Mouse (Mus musculus) MEL (cell line): ENCODE measurements around the gene Tomm20. TPM values are rescaled to one million over a fixed set of nuclear protein-coding genes. Genes with fewer than 3 reads are reported as not detected.

Source experiments
- DNase-seq: peaks from one replicate; pipeline ENCODE4 v3.0.0; 2011; ENCODE audit warnings: low read depth, low spot score
- H3K27ac ChIP-seq: 2 replicates; pipeline ENCODE4 v1.5.1; 2012; ENCODE audit warnings: low read depth, mild to moderate bottlenecking, control low read depth, low read length, moderate library complexity; ENCODE audit not compliant: control insufficient read depth
- H3K27me3 ChIP-seq, 2 experiments: fragments of 150-350 bp in 1 of 2; sonication (generic) in 1 of 2; 2 replicates each; pipeline ENCODE4 v1.6.1; 2012; ENCODE audit warnings: low read length in 2 of 2, mild to moderate bottlenecking in 2 of 2, improper control_type of control experiment in 1 of 2, moderate library complexity in 1 of 2; ENCODE audit not compliant: insufficient read depth in 2 of 2, control insufficient read depth in 1 of 2
- H3K36me3 ChIP-seq, 2 experiments: 2 replicates each; pipeline ENCODE4 v1.6.1; 2012 to 2014; ENCODE audit warnings: low read length in 2 of 2, improper control_type of control experiment in 1 of 2, inconsistent platforms in 1 of 2, mild to moderate bottlenecking in 1 of 2; ENCODE audit not compliant: insufficient read depth in 2 of 2, control insufficient read depth in 1 of 2
- H3K4me1 ChIP-seq, 2 experiments: fragments of 150-350 bp in 1 of 2; sonication (generic) in 1 of 2; 2 replicates each; pipeline ENCODE4 v1.6.1; 2012; ENCODE audit warnings: low read length in 2 of 2, improper control_type of control experiment in 1 of 2, mild to moderate bottlenecking in 1 of 2; ENCODE audit not compliant: insufficient read depth in 2 of 2, control insufficient read depth in 1 of 2
- H3K4me3 ChIP-seq, 2 experiments: fragments of 150-350 bp in 1 of 2; sonication (generic) in 1 of 2; 2 replicates each; pipeline ENCODE4 v1.5.1; 2012; ENCODE audit warnings: low read depth in 2 of 2, low read length in 2 of 2, mild to moderate bottlenecking in 2 of 2, moderate library complexity in 2 of 2, control low read depth in 1 of 2, improper control_type of control experiment in 1 of 2; ENCODE audit not compliant: control insufficient read depth in 1 of 2, insufficient read depth in 1 of 2
- H3K79me2 ChIP-seq: 2 replicates; pipeline ENCODE4 v1.6.1; 2012; ENCODE audit warnings: mild to moderate bottlenecking, low read length, moderate library complexity; ENCODE audit not compliant: control insufficient read depth, poor library complexity, insufficient read depth
- H3K9ac ChIP-seq: 2 replicates; pipeline ENCODE4 v1.6.1; 2012; ENCODE audit warnings: low read depth, mild to moderate bottlenecking, control low read depth, low read length, moderate library complexity; ENCODE audit not compliant: control insufficient read depth, poor library complexity, severe bottlenecking
- H3K9me3 ChIP-seq: fragments of 150-350 bp; sonication (generic); replicated peaks from 2 replicates; pipeline ENCODE4 v1.6.1; 2012; ENCODE audit warnings: mild to moderate bottlenecking, low read length, improper control_type of control experiment, moderate library complexity; ENCODE audit not compliant: insufficient read depth
- BHLHE40 ChIP-seq: IDR thresholded peaks from 2 replicates; pipeline ENCODE4 v1.6.1; 2012; ENCODE audit warnings: low read depth, mild to moderate bottlenecking, inconsistent platforms, low read length, improper control_type of control experiment, borderline replicate concordance
- CTCF ChIP-seq, 3 experiments: IDR thresholded peaks in 2 of 3; conservative IDR thresholded peaks in 1 of 3; 2 replicates each; pipeline ENCODE4 v1.5.1; 2011 to 2012; ENCODE audit warnings: low read length in 3 of 3, low read depth in 2 of 3, mild to moderate bottlenecking in 2 of 3, improper control_type of control experiment in 1 of 3, inconsistent platforms in 1 of 3, mixed read lengths in 1 of 3, moderate library complexity in 1 of 3; ENCODE audit not compliant: control insufficient read depth in 1 of 3, insufficient read depth in 1 of 3, poor library complexity in 1 of 3, severe bottlenecking in 1 of 3
- ELF1 ChIP-seq: IDR thresholded peaks from 2 replicates; pipeline ENCODE4 v1.6.1; 2014; ENCODE audit warnings: low read depth, mild to moderate bottlenecking, inconsistent platforms, low read length, improper control_type of control experiment, moderate library complexity
- ETS1 ChIP-seq: IDR thresholded peaks from 2 replicates; pipeline ENCODE4 v1.6.1; 2012; ENCODE audit warnings: low read depth, mild to moderate bottlenecking, inconsistent platforms, low read length, improper control_type of control experiment, moderate library complexity
- GABPA ChIP-seq: IDR thresholded peaks from 2 replicates; pipeline ENCODE4 v1.6.1; 2012; ENCODE audit warnings: low read depth, mild to moderate bottlenecking, inconsistent platforms, low read length, improper control_type of control experiment, moderate library complexity
- JUND ChIP-seq: IDR thresholded peaks from 2 replicates; pipeline ENCODE4 v1.6.1; 2011; ENCODE audit warnings: low read depth, mild to moderate bottlenecking, improper control_type of control experiment, low read length
- KAT2A ChIP-seq: conservative IDR thresholded peaks from 2 replicates; pipeline ENCODE4 v1.6.1; 2012; ENCODE audit warnings: low read depth, low read length, improper control_type of control experiment, inconsistent platforms
- MAFK ChIP-seq: IDR thresholded peaks from 2 replicates; pipeline ENCODE4 v1.6.1; 2011; ENCODE audit warnings: low read depth, mild to moderate bottlenecking, low read length, improper control_type of control experiment, borderline replicate concordance
- MAX ChIP-seq: IDR thresholded peaks from 2 replicates; pipeline ENCODE4 v1.6.1; 2011; ENCODE audit warnings: low read length, improper control_type of control experiment
- MAZ ChIP-seq: IDR thresholded peaks from 2 replicates; pipeline ENCODE4 v1.6.1; 2012; ENCODE audit warnings: low read depth, mild to moderate bottlenecking, inconsistent platforms, low read length, improper control_type of control experiment
- MEF2A ChIP-seq: IDR thresholded peaks from 2 replicates; pipeline ENCODE4 v1.6.1; 2014; ENCODE audit warnings: low read depth, mild to moderate bottlenecking, inconsistent platforms, low read length, improper control_type of control experiment; ENCODE audit not compliant: poor library complexity, insufficient replicate concordance, severe bottlenecking; ENCODE audit errors: extremely low read depth
- MYB ChIP-seq: IDR thresholded peaks from 2 replicates; pipeline ENCODE4 v1.6.1; 2011; ENCODE audit warnings: mild to moderate bottlenecking, low read depth, low read length, improper control_type of control experiment
- NELFE ChIP-seq: IDR thresholded peaks from 2 replicates; pipeline ENCODE4 v1.6.1; 2011; ENCODE audit warnings: low read depth, low read length, improper control_type of control experiment
- POLR2A ChIP-seq, 2 experiments: IDR thresholded peaks; 2 replicates each; pipeline ENCODE4 v1.6.1; 2011 to 2012; ENCODE audit warnings: low read length in 2 of 2, mild to moderate bottlenecking in 2 of 2, control low read depth in 1 of 2, improper control_type of control experiment in 1 of 2, low read depth in 1 of 2, moderate library complexity in 1 of 2; ENCODE audit not compliant: control insufficient read depth in 1 of 2, insufficient read depth in 1 of 2, poor library complexity in 1 of 2
- POLR2AphosphoS2 ChIP-seq: IDR thresholded peaks from 2 replicates; pipeline ENCODE4 v1.6.1; 2011; ENCODE audit warnings: low read length, improper control_type of control experiment
- RAD21 ChIP-seq: IDR thresholded peaks from 2 replicates; pipeline ENCODE4 v1.6.1; 2011; ENCODE audit warnings: mild to moderate bottlenecking, low read depth, low read length, improper control_type of control experiment
- SIN3A ChIP-seq: IDR thresholded peaks from 2 replicates; pipeline ENCODE4 v1.6.1; 2012; ENCODE audit warnings: low read length, improper control_type of control experiment, inconsistent platforms
- SMC3 ChIP-seq: IDR thresholded peaks from 2 replicates; pipeline ENCODE4 v1.6.1; 2011; ENCODE audit warnings: low read depth, low read length, improper control_type of control experiment
- TAL1 ChIP-seq: IDR thresholded peaks from 2 replicates; pipeline ENCODE4 v1.6.1; 2012; ENCODE audit warnings: mild to moderate bottlenecking, inconsistent platforms, low read length, moderate library complexity, mixed read lengths
- TCF12 ChIP-seq: IDR thresholded peaks from 2 replicates; pipeline ENCODE4 v1.6.1; 2014; ENCODE audit warnings: low read depth, mild to moderate bottlenecking, inconsistent platforms, low read length, improper control_type of control experiment, moderate library complexity
- UBTF ChIP-seq: IDR thresholded peaks from 2 replicates; pipeline ENCODE4 v1.6.1; 2012; ENCODE audit warnings: low read depth, mild to moderate bottlenecking, inconsistent platforms, low read length, improper control_type of control experiment, moderate library complexity, borderline replicate concordance; ENCODE audit not compliant: insufficient read depth
- ZC3H11A ChIP-seq: IDR thresholded peaks from 2 replicates; pipeline ENCODE4 v1.6.1; 2012; ENCODE audit warnings: low read depth, mild to moderate bottlenecking, inconsistent platforms, low read length, improper control_type of control experiment
- ZMIZ1 ChIP-seq: IDR thresholded peaks from 2 replicates; pipeline ENCODE4 v1.6.1; 2012; ENCODE audit warnings: low read depth, mild to moderate bottlenecking, inconsistent platforms, low read length, improper control_type of control experiment, moderate library complexity
- polyA plus RNA-seq, 2 experiments: library from polyadenylated mRNA; stranded (reverse) in 1 of 2; unstranded in 1 of 2; fragments of >175 nt in 1 of 2; fragments of >200 nt in 1 of 2; gene quantifications; 2 replicates each; pipeline versions ENCODE4 v1.2.1 to v1.2.4; 2012; ENCODE audit warnings: low replicate concordance in 2 of 2, low read depth in 1 of 2; ENCODE audit not compliant: insufficient read length in 2 of 2, insufficient read depth in 1 of 2, missing spikeins in 1 of 2
- total RNA-seq: library from RNA; depleted of rRNA; stranded (reverse); fragments of 300-350 nt; gene quantifications from 2 replicates; pipeline ENCODE4 v1.2.3, GENCODE M21; 2012

The Tomm20 gene
- total and polyA plus RNA-seq, 3 experiments, result 676 to 886 TPM; not detected in 1

DNA sequence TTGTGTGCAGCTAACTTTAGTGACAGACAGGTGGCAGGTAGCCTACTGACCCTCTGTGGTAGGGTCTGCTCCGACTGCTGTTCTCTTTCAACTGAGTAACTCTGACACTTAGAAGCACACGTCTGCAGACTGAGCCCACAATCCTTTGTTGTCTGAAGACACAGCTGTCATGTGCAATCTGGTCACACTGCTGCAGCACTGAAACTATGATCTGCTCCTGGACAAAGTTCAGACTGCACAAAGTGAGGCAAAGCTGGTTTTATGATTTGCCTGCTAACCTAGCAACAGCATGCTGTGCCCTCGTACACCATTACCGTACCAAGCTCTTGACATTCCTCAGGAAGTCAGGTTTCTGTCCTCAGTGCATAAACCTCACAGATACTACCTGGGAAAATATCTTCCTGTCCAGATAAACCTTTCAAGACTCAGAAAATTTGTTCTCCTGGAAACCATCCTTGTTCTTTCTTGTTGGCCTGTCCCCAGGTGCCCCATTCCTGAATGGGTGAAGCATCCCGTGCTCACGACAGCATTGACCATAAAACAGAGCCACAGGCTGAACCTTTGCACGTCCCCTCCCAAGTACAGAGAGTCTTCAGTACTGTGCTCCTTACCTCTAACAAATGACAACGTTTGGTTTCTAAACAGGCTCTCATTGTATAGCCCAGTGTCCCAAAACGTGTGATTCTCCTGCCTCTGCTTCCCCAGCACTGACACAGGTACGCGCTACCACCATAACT lies 6.4 kb upstream of the Tomm20 start:
- peaks cover 0 to 17% of the 10 kb centered on the region in 2 experiments; a peak in 2 of 4 replicates for H3K36me3 ChIP-seq
- H3K9me3 ChIP-seq, result no peaks in the 10 kb centered on the region
- no peaks in the 10 kb centered on the region for H3K27me3 ChIP-seq
- no peak for TF ChIP-seq RAD21
- TF ChIP-seq MYB, result no peak
- no peak for TF ChIP-seq BHLHE40
- TF ChIP-seq ELF1, result no peak
- no peak for TF ChIP-seq GABPA
- TF ChIP-seq SMC3, result no peak
- no peak for TF ChIP-seq ZC3H11A
- no peak for TF ChIP-seq TAL1
- no peak for TF ChIP-seq POLR2AphosphoS2
- TF ChIP-seq POLR2A (IDR thresholded peaks at IDR 0.05; ENCODE audit: control insufficient read depth in 1 of 2, insufficient read depth in 1 of 2, low read depth in 1 of 2, low read length in 2 of 2, poor library complexity in 1 of 2), result no peak
- no peak for TF ChIP-seq MEF2A
- TF ChIP-seq JUND, result no peak
- no peak for TF ChIP-seq UBTF
- no peak for TF ChIP-seq SIN3A
- TF ChIP-seq MAZ, result no peak
- no peak for TF ChIP-seq NELFE
- no peak for TF ChIP-seq ETS1
- no peaks in the 10 kb centered on the region for H3K4me1 ChIP-seq
- H3K9ac ChIP-seq, result no peak overlapping the region
- H3K4me3 ChIP-seq, result no peak overlapping the region
- DNase-seq, result no peak
- no peak overlapping the region for H3K27ac ChIP-seq
- no peaks in the 10 kb centered on the region for H3K79me2 ChIP-seq

- H3K4me1 ChIP-seq, result peaks cover 0 to 4% of the 10 kb centered on the region in 2 experiments; a peak in 2 of 4 replicates
- no peaks in the 10 kb centered on the region for H3K9me3 ChIP-seq
- TF ChIP-seq KAT2A (no peak), MAFK (no peak), ZMIZ1 (no peak), TCF12 (no peak), MAX (no peak), MAZ (no peak), UBTF (no peak), MEF2A (no peak), CTCF (IDR thresholded peaks at IDR 0.05 in 2 of 3, conservative IDR thresholded peaks at IDR 0.05 in 1 of 3; ENCODE audit: control insufficient read depth in 1 of 3, insufficient read depth in 1 of 3, low read depth in 2 of 3, low read length in 3 of 3, poor library complexity in 1 of 3, severe bottlenecking in 1 of 3) (peak; percentile 3 to 33 (median 29); a peak in 3 of 6 replicates)
- peaks cover 14% of the 10 kb centered on the region for H3K79me2 ChIP-seq
- no peaks in the 10 kb centered on the region for H3K27me3 ChIP-seq
- H3K36me3 ChIP-seq, result peaks cover 5 to 15% of the 10 kb centered on the region in 2 experiments
- no peak overlapping the region for H3K27ac ChIP-seq
- H3K9ac ChIP-seq, result no peak overlapping the region
- no peak overlapping the region for H3K4me3 ChIP-seq
- no peak for DNase-seq
These were observed 3.9 kb upstream of the Tomm20 start for GRCm38 (mm10) chr8:126949527-126949926.
